Mouse (Mus musculus) cerebellum, adult 2 months (tissue): ENCODE measurements around the gene Gm16181. TPM values are rescaled to one million over a fixed set of nuclear protein-coding genes. Genes with fewer than 3 reads are reported as not detected.

Experiments
- DNase-seq, 2 experiments: peaks; one replicate each; pipeline ENCODE4 v3.0.0; 2021
- H3K27ac ChIP-seq: fragments of 200-500 bp; 2 replicates; pipeline ENCODE4 v1.5.1; 2012; ENCODE audit warnings: low read length, control low read depth, inconsistent platforms; ENCODE audit not compliant: insufficient read depth
- H3K27me3 ChIP-seq: fragments of 200-500 bp; 2 replicates; pipeline ENCODE4 v1.6.1; 2012; ENCODE audit warnings: inconsistent platforms, mild to moderate bottlenecking, low read length, moderate library complexity; ENCODE audit not compliant: control insufficient read depth, insufficient read depth
- H3K4me1 ChIP-seq: fragments of 200-500 bp; 2 replicates; pipeline ENCODE4 v1.6.1; 2011; ENCODE audit warnings: low read length; ENCODE audit not compliant: control insufficient read depth, insufficient read depth
- H3K4me3 ChIP-seq: fragments of 200-500 bp; replicated peaks from 2 replicates; pipeline ENCODE3; 2011; ENCODE audit warnings: mild to moderate bottlenecking, low read depth, low read length, control low read depth; ENCODE audit not compliant: insufficient read depth
- CTCF ChIP-seq: fragments of 200-500 bp; IDR thresholded peaks from 2 replicates; pipeline ENCODE4 v1.5.1; 2011; ENCODE audit warnings: low read depth, mild to moderate bottlenecking, control low read depth, low read length, moderate library complexity, borderline replicate concordance; ENCODE audit not compliant: insufficient read depth
- POLR2A ChIP-seq: fragments of 200-500 bp; IDR thresholded peaks from 2 replicates; pipeline ENCODE4 v1.6.1; 2011; ENCODE audit warnings: low read length, control low read depth, borderline replicate concordance; ENCODE audit not compliant: insufficient read depth
- WGBS: fragments of 180-500 bp; shearing (Covaris S2); methylation state at CpG from one replicate; pipeline ENCODE4 v1.1.7; 2018; 5-methylcytosine and 5-hydroxymethylcytosine counted together
- polyA plus RNA-seq: library from polyadenylated mRNA; depleted of rRNA; stranded (reverse); fragments of >200 nt; gene quantifications from 2 replicates; pipeline ENCODE4 v1.2.3, GENCODE M21; 2012

Gene Gm16181
- polyA plus RNA-seq, 1 experiment = not detected

DNA sequence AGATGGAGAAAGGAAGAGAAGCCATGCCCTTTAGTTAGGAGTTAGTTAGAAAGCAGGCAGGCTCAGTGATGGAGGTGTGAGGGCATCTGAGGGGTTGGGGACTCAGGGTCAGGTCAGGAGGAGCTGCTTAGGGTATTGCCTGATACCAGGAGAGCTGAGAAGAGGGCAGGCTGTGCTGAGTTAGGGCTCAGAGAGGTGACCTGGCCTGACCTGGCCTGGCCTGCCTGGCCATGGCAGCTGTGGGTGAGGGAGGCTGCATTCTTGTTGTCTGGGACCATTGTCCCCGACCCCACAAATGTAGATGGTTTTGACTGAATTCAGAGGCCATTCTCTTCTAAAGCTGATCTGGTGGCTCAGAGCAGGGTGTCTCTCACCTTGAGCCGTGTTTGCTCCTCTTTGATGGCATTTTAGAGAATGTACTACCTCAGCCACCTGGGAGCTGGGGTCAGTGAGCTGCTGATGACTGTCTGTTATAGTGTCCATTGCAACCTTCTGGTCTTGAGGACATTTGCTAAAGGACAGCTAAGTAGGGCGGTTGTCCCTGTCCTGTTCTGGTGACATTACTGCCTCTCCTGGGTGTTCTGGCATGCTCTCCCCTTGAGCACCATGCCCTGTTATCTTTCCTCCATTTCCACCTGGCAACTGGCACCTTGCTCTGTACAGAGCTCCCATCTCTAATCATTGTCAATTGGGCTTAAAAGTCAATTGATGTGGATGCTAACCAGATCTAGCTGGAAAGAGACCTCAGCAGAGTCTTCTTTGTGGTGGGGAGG lies 29.9 kb downstream of the Gm16181 start:
- 62% methylated on average over 3 of the region's 3 CpGs for WGBS
- no peaks in the 10 kb centered on the region for H3K27me3 ChIP-seq
- H3K27ac ChIP-seq = no peak overlapping the region
- peaks cover 31% of the 10 kb centered on the region for H3K4me1 ChIP-seq
- no peak overlapping the region for H3K4me3 ChIP-seq
- DNase-seq = no peak
- TF ChIP-seq CTCF = no peak
- TF ChIP-seq POLR2A = no peak

DNA sequence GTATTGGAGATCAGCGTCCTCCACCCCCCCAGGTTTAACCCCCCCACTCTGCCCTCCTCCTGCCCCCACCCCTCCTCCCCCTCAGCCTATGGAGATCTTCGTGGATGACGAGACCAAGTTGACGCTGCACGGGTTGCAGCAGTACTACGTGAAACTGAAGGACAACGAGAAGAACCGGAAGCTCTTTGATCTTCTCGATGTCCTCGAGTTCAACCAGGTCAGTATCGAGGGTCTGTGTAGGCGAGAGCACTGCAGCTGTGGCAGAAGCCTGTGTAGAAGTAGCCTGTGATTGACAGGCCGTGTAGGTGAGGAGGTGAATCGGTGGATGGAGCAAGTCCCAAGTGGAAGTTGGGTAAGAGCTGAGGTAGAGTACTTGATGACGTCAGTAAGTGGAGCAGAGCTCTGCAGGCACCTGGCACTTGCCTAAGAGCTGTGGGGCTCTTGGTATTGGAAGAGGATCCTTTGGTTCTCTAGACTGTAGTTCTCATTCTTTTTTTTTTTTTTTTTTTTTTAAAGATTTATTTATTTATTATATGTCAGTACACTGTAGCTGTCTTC lies 30.6 kb downstream of the Gm16181 start:
- H3K27ac ChIP-seq = no peak overlapping the region
- peaks cover 25% of the 10 kb centered on the region for H3K4me1 ChIP-seq
- peak in 1 of 2 experiments; percentile 68 for DNase-seq
- 58% methylated on average over 15 of the region's 15 CpGs for WGBS
- TF ChIP-seq CTCF (no peak), POLR2A (no peak)
- H3K27me3 ChIP-seq = no peaks in the 10 kb centered on the region
- H3K4me3 ChIP-seq = no peak overlapping the region

DNA sequence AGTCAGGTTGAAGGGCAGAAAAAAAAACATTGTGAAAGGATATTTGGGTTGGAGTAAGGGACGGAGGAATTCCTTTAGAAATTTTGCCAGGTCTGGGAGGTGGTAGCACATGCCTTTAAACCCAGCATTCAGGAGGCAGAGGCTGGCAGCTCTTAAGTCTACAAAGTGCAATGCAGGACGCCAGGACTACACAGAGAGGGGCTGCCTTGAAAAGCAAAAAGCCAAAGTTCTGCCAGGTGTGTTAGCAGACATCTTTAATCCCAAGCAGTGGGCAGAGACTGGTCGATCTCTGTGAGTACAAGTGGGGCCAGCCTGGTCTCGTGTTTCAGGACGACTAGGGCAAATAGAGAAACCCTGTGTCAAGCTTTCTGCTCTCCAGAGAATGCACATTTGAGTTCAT lies 31.3 kb downstream of the Gm16181 start:
- Histone ChIP-seq H3K27me3 (no peaks in the 10 kb centered on the region), H3K27ac (no peak overlapping the region), H3K4me3 (no peak overlapping the region), H3K4me1 (peaks cover 22% of the 10 kb centered on the region)
- TF ChIP-seq CTCF (no peak), POLR2A (no peak)
- no peak for DNase-seq
- 72% methylated on average over 5 of the region's 5 CpGs for WGBS

DNA sequence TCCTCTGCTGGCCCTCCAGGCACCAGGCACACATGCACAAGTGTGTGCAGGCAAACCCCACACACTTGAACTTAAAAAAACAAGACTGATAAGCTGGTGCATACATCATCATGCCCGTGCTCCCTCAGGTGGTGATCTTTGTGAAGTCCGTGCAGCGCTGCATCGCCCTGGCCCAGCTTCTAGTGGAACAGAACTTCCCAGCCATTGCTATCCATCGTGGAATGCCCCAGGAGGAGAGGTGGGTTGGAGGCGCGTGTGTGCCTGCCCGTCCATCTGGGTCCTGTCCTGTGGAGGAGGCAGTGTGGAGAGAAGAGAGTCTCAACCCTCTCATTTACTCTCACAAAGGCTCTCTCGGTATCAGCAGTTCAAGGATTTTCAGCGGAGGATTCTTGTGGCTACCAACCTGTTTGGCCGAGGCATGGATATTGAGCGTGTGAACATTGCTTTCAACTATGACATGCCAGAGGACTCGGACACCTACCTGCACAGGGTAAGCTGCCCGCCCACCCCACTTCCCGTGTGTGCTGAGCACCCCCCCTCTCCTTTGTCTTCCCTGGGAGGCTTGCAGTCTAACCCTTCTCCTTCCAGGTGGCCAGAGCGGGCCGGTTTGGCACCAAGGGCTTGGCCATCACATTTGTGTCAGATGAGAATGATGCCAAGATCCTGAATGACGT lies 32.1 kb downstream of the Gm16181 start:
- H3K4me3 ChIP-seq = no peak overlapping the region
- peaks cover 22% of the 10 kb centered on the region for H3K4me1 ChIP-seq
- no peaks in the 10 kb centered on the region for H3K27me3 ChIP-seq
- no peak for DNase-seq
- TF ChIP-seq CTCF (no peak), POLR2A (no peak)
- H3K27ac ChIP-seq = no peak overlapping the region
- 47% methylated on average over 18 of the region's 18 CpGs for WGBS

DNA sequence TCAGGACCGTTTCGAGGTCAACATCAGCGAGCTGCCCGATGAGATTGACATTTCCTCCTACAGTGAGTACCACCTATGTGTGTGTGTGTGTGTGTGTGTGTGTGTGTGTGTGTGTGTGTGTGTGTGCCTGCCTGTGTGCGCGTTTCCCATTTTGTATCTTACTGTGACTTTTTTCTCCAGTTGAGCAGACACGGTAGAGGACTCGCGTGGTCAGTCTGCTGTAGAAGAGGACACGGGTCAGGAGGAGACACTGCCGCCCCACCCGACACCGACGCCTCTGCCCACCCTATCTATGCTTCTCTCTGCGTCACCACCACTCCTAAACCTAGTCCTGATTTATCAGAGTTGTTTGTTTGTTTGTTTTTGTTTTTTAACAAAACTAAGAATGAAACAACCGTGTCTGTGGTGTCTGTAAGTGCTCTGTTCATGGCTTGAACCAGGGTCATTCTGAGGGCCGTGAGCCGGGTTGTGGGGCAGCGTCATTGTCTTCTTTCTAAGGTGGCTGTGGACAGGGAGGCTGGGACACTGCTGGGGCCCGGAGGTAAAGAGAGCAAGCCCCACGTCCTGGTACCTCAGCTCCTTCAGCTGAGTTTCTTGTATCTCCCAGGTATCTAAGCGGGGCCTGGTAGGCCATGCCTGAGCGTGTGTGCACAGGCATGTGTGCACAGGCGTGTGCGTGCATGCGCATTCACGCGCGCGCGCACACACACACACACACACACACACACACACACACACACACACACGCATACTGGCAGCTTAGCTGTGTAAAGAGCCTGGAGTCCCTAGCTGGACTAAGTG lies 32.9 kb downstream of the Gm16181 start:
- Histone ChIP-seq H3K27me3 (no peaks in the 10 kb centered on the region), H3K4me1 (peaks cover 22% of the 10 kb centered on the region), H3K27ac (no peak overlapping the region), H3K4me3 (no peak overlapping the region)
- DNase-seq = no peak
- no peak for TF ChIP-seq POLR2A
- no peak for TF ChIP-seq CTCF
- 68% methylated on average over 32 of the region's 32 CpGs for WGBS

DNA sequence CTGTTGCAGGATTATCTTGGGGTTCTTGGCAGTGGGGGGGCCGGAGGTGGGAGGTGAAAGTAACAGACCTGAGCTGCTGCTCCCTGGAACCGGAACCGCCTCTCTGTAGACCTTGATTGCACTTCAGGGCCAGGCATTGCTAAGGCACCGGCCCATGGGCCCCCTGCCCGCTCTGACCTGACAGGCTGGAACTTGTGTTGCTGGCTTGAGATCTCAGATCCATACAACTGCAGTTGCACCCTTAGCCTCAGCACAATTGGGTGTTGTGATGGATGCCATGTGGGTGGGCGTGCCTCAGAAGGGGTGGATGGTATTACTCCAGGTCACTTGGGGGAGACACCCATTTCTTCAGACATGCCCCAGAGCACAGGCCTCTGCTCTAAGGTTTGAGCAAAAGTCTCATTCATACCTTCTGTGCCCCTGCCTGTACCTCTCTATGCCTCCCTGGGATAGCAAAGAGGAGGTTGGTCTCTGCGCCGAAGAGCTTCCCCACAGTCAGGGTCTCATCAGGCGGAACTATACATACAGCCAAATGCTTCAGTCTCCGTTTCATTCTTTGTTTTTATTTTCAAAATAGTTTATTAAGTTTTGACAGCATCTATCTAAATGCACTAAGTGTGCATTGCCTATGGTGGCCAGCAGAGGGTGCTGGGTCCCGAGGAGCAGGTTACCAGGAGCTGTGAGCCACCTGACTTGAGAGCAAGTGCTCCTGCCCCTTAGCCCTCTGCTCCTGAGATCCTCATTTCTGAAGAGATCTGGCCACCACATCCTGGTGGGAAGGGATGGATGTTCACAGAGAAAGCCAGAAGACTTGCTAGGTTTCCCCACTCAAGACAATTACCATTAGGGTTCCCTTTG lies 33.8 kb downstream of the Gm16181 start:
- TF ChIP-seq CTCF (peak; percentile 79), POLR2A (peak; percentile 7; the same call in 1 of the 2 replicates)
- no peak overlapping the region for H3K4me3 ChIP-seq
- H3K27me3 ChIP-seq = no peaks in the 10 kb centered on the region
- peak; percentile 50 to 68 for DNase-seq
- H3K4me1 ChIP-seq = peaks cover 22% of the 10 kb centered on the region
- 46% methylated on average over 11 of the region's 11 CpGs for WGBS
- no peak overlapping the region for H3K27ac ChIP-seq

DNA sequence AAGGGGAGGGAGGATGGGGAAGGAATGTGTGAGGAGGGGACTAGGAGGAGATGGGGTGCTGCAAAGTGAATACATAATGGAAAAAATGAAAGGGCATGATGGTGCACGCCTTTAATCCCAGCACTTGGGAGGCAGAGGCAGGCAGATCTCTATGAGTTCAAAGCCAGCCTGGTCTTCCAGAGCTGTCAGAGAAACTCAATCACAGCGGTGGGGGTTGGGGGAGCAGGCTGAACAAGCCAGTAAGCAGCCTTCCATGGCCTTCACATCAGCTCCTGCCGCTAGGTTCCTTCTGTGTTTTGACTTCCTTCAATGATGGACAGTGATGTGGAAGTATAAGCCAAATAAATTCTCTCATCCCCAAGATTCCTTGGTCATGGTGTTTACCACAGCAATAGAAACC lies 34.7 kb downstream of the Gm16181 start:
- peaks cover 20% of the 10 kb centered on the region for H3K4me1 ChIP-seq
- no peak for TF ChIP-seq CTCF
- no peak for TF ChIP-seq POLR2A
- WGBS = 71% methylated on average over 3 of the region's 3 CpGs
- H3K27ac ChIP-seq = no peak overlapping the region
- H3K4me3 ChIP-seq = no peak overlapping the region
- no peak for DNase-seq
- no peaks in the 10 kb centered on the region for H3K27me3 ChIP-seq
